Mouse (Mus musculus): Measurements from ENCODE around the gene Gm20479. TPM values are rescaled to one million over a fixed set of nuclear protein-coding genes. Genes with fewer than 3 reads are reported as not detected.
A peak's percentile ranks its signal among the peaks of the same experiment; 100 is the strongest.

Gene Gm20479
- polyA plus RNA-seq, 1 experiment: 0.22 TPM

- WGBS: 3% methylated on average over 44 of the region's 44 CpGs
- DNase-seq (ENCODE audit: low read depth, low spot score): no peak
These were observed 14.7 kb upstream of the Gm20479 start for GRCm38 (mm10) chr7:27371715-27372462.

GRCm38 (mm10) chr7:27369111-27369510 lies 11.9 kb upstream of the Gm20479 start:
- 87% methylated on average over 19 of the region's 19 CpGs for WGBS

DNA sequence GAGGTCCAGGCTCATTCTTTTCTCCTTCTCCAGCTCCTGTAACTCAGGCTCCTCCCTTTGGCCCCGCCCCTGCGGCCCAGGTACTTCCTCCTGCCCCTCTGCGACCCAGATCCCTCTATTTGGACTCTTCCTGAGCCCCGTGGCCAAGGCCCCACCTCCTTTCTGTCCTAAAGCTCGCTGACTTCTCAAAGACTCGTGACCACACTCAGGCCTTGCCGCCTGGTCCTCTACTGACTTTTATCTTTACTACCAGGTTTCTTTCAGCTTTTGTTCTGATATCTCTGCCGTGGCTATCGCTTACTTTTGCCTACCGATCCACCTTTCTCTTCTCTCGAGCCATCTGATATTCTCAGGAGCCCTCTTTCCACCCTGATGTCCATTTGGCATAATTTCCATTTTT lies 10.8 kb upstream of the Gm20479 start:
- DNase-seq (ENCODE audit: low read depth, low spot score): no peak
- WGBS: 22% methylated on average over 11 of the region's 11 CpGs

More at GRCm38 (mm10) chr7:27369111-27369510, 11.9 kb upstream of the Gm20479 start:
- no peak for DNase-seq (ENCODE audit: low read depth, low spot score)

DNA sequence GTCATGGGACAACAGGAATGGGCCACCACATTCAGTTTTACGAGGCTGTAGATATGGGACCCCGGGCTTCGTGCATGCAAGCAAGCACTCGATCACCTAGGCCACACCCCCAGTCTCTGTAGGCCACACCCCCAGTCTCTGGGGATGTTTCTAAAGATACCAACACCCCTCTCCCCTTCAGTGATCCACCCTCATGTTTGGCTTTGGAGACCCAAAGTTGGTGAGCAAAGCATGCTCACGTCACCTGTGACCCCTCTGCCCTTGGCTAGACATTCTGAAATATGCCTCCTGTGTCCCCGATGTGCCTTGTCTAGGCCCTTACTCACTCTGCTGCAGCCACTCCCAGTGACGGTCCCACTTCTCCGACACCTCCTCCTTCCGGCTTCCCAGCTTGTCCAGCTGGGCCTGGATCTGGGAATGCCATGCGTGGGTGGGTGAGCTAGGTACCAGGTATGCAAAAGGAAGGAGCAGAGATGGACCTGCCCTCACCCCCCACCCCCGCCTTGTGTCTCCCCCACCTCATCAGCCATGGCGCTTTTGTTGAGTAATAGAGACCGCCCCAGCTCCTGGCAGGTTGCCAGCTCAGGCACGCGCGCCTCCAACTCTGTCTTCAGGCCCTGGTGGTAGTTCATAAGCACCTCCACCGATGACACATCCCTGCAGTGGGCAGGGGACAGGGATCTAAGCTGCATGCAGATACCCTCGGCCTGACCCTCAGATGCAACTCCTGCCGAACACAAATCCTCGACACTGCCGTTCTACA lies 9.0 kb upstream of the Gm20479 start:
- WGBS: 36% methylated on average over 21 of the region's 21 CpGs
- no peak for DNase-seq (ENCODE audit: low read depth, low spot score)

GRCm38 (mm10) chr7:27364379-27364778 lies 7.2 kb upstream of the Gm20479 start:
- WGBS: 8% methylated on average over 29 of the region's 29 CpGs
- no peak for DNase-seq (ENCODE audit: low read depth, low spot score)

DNA sequence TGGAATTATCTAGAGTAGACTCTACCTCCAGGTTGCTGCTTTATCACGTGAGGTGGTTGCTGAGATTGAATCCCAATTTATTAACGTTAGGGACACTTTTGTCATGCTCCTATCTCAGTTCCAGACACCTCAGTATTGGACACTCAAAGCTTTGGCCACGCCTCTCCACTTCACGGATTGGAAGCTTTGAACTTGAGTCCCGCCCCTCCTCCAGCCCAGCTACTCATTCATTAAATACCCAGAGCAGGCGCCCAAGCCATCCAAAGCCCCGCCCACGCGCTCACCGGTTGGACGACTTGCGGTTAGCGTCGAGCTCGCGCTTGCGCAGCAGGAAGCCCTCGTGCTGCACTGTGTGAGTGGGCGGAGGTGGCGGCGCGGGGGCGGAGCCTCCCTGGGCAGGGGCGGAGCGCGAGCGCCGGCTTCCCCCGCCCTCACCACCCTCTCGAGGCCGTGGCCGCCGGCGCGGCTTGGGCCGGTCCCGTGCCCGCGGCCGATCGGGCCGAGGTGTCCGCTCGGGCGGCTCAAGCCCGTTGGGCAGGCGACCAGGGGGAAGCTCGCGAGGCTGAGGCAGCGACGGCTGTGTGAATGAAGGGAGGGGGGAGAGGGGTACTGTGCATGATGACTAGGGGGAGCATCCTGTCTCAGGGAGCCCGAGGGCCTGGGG lies 4.2 kb upstream of the Gm20479 start:
- DNase-seq (ENCODE audit: low read depth, low spot score): peak; percentile 96
- under 1% methylated on average over 52 of the region's 52 CpGs for WGBS

- no peak for DNase-seq (ENCODE audit: low read depth, low spot score)
- 46% methylated on average over 6 of the region's 6 CpGs for WGBS
These were observed 3.5 kb upstream of the Gm20479 start for GRCm38 (mm10) chr7:27360749-27361148.

GRCm38 (mm10) chr7:27359706-27360358 lies 2.6 kb upstream of the Gm20479 start:
- DNase-seq (ENCODE audit: low read depth, low spot score): no peak
- 89% methylated on average over 9 of the region's 9 CpGs for WGBS

- no peak for DNase-seq (ENCODE audit: low read depth, low spot score)
- 65% methylated on average over 2 of the region's 2 CpGs for WGBS
These were observed 1.9 kb upstream of the Gm20479 start for GRCm38 (mm10) chr7:27359162-27359561.

GRCm38 (mm10) chr7:27357595-27357978 lies 368 bp upstream of the Gm20479 start:
- 14% methylated on average over 3 of the region's 3 CpGs for WGBS
- DNase-seq (ENCODE audit: low read depth, low spot score): no peak

- WGBS: 3% methylated on average over 16 of the region's 16 CpGs
- no peak for DNase-seq (ENCODE audit: low read depth, low spot score)
These were observed 971 bp downstream of the Gm20479 start for GRCm38 (mm10) chr7:27356248-27356647.

- WGBS: 1% methylated on average over 34 of the region's 34 CpGs
- DNase-seq (ENCODE audit: low read depth, low spot score): no peak
These were observed 1.4 kb downstream of the Gm20479 start, which contains the start of gene Shkbp1 for GRCm38 (mm10) chr7:27355745-27356240. Gene Shkbp1, minus strand, starts transcription at chr7:27356019.

DNA sequence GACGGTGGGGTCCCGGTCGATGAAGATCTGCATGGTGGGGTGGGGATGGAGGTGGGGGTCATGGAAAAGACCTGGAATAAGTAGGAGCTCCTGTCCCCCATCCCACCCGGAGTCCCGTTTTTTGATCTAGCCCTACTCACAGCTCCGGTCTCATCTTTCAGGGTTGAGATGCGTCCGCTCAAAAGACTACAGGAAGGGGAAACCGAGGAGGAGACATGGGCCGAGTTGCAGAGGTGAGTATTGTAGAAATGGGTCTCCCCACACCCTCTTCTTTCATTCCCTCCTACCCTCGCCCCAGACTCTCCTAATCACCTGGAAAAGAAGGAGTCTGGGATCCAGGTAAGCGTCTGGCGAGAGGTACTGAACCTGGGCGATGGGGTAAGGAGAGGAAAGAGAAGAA lies 2.0 kb downstream of the Gm20479 start:
- no peak for DNase-seq (ENCODE audit: low read depth, low spot score)
- WGBS: 15% methylated on average over 14 of the region's 14 CpGs

DNA sequence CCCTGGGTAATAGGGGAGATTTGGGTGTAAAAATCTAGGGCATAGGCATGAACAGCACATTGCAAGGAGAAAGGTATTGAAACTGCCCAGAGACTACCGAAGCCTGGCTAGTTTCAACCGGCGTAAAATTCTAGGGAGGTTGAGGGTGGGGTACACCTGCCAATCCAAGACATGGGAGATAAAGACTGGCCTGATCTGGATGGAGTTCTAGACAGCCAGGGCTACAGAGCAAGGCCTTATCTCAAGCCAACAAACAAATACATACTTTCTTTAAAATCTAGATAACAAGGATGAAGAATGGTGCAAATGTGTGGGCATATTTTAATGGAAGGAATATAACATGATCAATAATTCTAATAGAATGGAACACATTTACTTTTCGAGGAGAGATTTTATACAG lies 2.4 kb downstream of the Gm20479 start:
- 69% methylated on average over 4 of the region's 4 CpGs for WGBS
- DNase-seq (ENCODE audit: low read depth, low spot score): no peak

DNA sequence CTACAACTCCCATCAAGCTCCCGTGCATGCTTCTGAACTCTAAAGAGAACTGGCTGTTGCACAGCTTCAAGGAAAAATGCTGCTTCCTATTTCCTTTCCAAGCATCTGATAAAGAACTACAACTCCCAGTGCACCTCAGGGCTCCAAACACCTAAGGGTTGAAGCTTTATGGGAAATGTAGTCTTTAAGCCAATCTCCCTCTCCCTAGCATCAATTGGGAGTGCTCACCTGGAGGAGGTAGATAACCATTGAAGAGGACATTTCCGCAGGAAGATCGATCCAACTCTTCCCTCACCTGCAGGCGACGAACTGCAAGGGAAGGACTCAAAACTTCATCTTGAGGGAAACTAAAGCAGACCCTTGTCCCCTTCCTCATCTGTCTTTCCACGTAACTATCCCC lies 3.1 kb downstream of the Gm20479 start:
- 42% methylated on average over 6 of the region's 6 CpGs for WGBS

DNA sequence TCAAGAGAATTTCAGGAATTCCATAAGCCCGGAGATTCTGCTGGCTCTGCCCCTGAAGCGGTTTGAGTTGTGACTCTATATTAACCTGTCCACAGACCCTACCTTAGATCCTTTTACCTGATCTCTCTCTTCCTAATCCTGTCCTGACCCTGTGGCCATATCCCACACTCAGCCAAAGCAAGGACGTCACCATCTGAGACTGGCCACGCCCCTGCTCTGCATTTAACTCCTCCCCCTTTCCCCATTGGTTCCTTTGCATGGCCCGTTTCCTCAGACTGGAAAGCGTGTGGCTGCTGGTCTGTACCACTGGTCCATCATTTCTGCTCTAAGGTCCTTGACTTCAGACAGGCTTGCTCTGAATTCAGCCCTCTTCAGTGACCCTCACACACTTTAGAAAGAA lies 11.8 kb downstream of the Gm20479 start:
- 40% methylated on average over 6 of the region's 6 CpGs for WGBS
- DNase-seq (ENCODE audit: low read depth, low spot score): no peak

More for the DNA sequence above, 3.1 kb downstream of the Gm20479 start:
- DNase-seq (ENCODE audit: low read depth, low spot score): no peak

DNA sequence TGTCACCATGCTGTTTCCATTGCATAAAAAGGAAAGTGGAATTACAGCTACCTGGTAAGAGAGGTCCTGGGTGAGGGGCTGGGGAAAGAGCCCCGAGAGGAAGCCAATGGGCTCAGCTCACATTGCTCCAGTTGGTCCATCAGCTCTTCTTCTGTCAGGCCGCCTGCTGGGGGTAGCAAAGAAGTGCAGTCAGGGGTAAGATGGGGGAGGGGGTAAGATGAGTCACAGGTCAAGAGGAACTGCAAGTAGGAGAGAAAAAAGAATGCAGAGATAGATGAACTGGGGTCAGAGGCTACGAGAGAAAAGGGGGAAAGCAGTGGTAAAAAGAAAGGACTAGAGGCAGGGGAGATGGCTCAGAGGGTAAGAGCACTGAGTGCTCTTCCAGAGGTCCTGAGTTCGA lies 14.6 kb downstream of the Gm20479 start:
- no peak for DNase-seq (ENCODE audit: low read depth, low spot score)
- WGBS: 85% methylated on average over 4 of the region's 4 CpGs

- 39% methylated on average over 7 of the region's 7 CpGs for WGBS
- DNase-seq (ENCODE audit: low read depth, low spot score): no peak
These were observed 17.7 kb downstream of the Gm20479 start for GRCm38 (mm10) chr7:27339519-27339918.

- no peak for DNase-seq (ENCODE audit: low read depth, low spot score)
- WGBS: 75% methylated on average over 4 of the region's 4 CpGs
These were observed 18.1 kb downstream of the Gm20479 start for GRCm38 (mm10) chr7:27339114-27339513.
